Mouse (Mus musculus): ENCODE results near the gene Cldn3. TPM values are rescaled to one million over a fixed set of nuclear protein-coding genes. Genes with fewer than 3 reads are reported as not detected.
A peak's percentile ranks its signal among the peaks of the same experiment; 100 is the strongest.

The Cldn3 gene
- polyA plus RNA-seq, 1 experiment, result 0.67 TPM

- no peaks in the 10 kb centered on the region for H3K27me3 ChIP-seq (ENCODE audit: control insufficient read depth, insufficient read depth, low read length)
- no peaks in the 10 kb centered on the region for H3K4me1 ChIP-seq (ENCODE audit: control insufficient read depth, insufficient read depth, low read length)
- H3K27ac ChIP-seq (ENCODE audit: insufficient read depth, low read length), result no peak overlapping the region
- DNase-seq, result no peak
- TF ChIP-seq POLR2A (IDR thresholded peaks at IDR 0.05; ENCODE audit: borderline replicate concordance, insufficient read depth, low read length), result no peak
- no peak for TF ChIP-seq CTCF (IDR thresholded peaks at IDR 0.05; ENCODE audit: borderline replicate concordance, insufficient read depth, low read depth, low read length)
- 83% methylated on average over 4 of the region's 4 CpGs for WGBS
- H3K4me3 ChIP-seq (replicated peaks; ENCODE audit: insufficient read depth, low read depth, low read length), result no peak overlapping the region
These were observed 8.2 kb upstream of the Cldn3 start for GRCm38 (mm10) chr5:134977837-134978236.

GRCm38 (mm10) chr5:134981149-134981548 lies 4.9 kb upstream of the Cldn3 start:
- Histone ChIP-seq H3K4me1 (ENCODE audit: control insufficient read depth, insufficient read depth, low read length) (no peaks in the 10 kb centered on the region), H3K4me3 (replicated peaks; ENCODE audit: insufficient read depth, low read depth, low read length) (no peak overlapping the region), H3K27me3 (ENCODE audit: control insufficient read depth, insufficient read depth, low read length) (no peaks in the 10 kb centered on the region; the same call in 1 of the 2 replicates), H3K27ac (ENCODE audit: insufficient read depth, low read length) (no peak overlapping the region)
- TF ChIP-seq CTCF (IDR thresholded peaks at IDR 0.05; ENCODE audit: borderline replicate concordance, insufficient read depth, low read depth, low read length) (no peak), POLR2A (IDR thresholded peaks at IDR 0.05; ENCODE audit: borderline replicate concordance, insufficient read depth, low read length) (no peak)
- WGBS, result 72% methylated on average over 10 of the region's 10 CpGs
- no peak for DNase-seq

- no peaks in the 10 kb centered on the region for H3K4me1 ChIP-seq (ENCODE audit: control insufficient read depth, insufficient read depth, low read length)
- H3K27me3 ChIP-seq (ENCODE audit: control insufficient read depth, insufficient read depth, low read length), result no peaks in the 10 kb centered on the region; the same call in 1 of the 2 replicates
- H3K4me3 ChIP-seq (replicated peaks; ENCODE audit: insufficient read depth, low read depth, low read length), result no peak overlapping the region
- TF ChIP-seq POLR2A (IDR thresholded peaks at IDR 0.05; ENCODE audit: borderline replicate concordance, insufficient read depth, low read length), result no peak
- no peak for TF ChIP-seq CTCF (IDR thresholded peaks at IDR 0.05; ENCODE audit: borderline replicate concordance, insufficient read depth, low read depth, low read length)
- no peak overlapping the region for H3K27ac ChIP-seq (ENCODE audit: insufficient read depth, low read length)
- WGBS, result 100% methylated on average over 1 of the region's 1 CpGs
- DNase-seq, result no peak
These were observed 2.9 kb upstream of the Cldn3 start for GRCm38 (mm10) chr5:134983111-134983510.

- no peak for TF ChIP-seq CTCF (IDR thresholded peaks at IDR 0.05; ENCODE audit: borderline replicate concordance, insufficient read depth, low read depth, low read length)
- no peak for TF ChIP-seq POLR2A (IDR thresholded peaks at IDR 0.05; ENCODE audit: borderline replicate concordance, insufficient read depth, low read length)
- Histone ChIP-seq H3K4me1 (ENCODE audit: control insufficient read depth, insufficient read depth, low read length) (no peaks in the 10 kb centered on the region), H3K27me3 (ENCODE audit: control insufficient read depth, insufficient read depth, low read length) (no peaks in the 10 kb centered on the region; the same call in 1 of the 2 replicates), H3K4me3 (replicated peaks; ENCODE audit: insufficient read depth, low read depth, low read length) (no peak overlapping the region), H3K27ac (ENCODE audit: insufficient read depth, low read length) (no peak overlapping the region)
- WGBS, result 33% methylated on average over 3 of the region's 3 CpGs
- DNase-seq, result no peak
These were observed 2.2 kb upstream of the Cldn3 start for GRCm38 (mm10) chr5:134983771-134984170.

DNA sequence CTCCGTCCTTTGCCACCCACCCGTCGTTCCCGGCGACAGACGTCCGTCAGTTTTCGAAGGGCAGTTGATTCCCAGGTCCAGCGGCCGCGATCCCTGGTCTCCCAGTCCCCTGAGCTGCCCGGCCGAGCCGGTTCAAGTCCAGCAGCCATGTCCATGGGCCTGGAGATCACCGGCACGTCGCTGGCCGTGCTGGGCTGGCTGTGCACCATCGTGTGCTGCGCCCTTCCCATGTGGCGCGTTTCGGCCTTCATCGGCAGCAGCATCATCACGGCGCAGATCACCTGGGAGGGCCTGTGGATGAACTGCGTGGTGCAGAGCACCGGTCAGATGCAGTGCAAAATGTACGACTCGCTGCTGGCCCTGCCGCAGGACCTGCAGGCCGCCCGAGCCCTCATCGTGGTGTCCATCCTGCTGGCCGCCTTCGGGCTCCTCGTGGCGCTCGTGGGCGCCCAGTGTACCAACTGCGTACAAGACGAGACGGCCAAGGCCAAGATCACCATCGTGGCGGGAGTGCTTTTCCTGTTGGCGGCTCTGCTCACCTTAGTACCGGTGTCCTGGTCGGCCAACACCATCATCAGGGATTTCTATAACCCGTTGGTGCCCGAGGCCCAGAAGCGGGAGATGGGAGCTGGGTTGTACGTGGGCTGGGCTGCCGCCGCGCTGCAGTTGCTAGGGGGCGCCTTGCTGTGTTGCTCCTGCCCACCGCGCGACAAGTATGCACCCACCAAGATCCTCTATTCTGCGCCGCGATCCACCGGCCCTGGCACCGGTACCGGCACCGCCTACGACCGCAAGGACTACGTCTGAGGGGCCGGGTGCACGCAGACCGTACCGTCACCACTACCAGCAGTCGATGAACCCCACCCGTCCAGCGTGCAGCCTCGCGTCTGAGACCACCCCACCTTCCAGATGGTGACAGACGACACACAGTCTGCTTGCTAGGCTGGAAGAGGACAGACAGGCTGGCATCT lies 569 bp downstream of the Cldn3 start:
- no peak overlapping the region for H3K4me3 ChIP-seq (replicated peaks; ENCODE audit: insufficient read depth, low read depth, low read length)
- H3K27ac ChIP-seq (ENCODE audit: insufficient read depth, low read length), result no peak overlapping the region
- no peak for TF ChIP-seq POLR2A (IDR thresholded peaks at IDR 0.05; ENCODE audit: borderline replicate concordance, insufficient read depth, low read length)
- no peak for TF ChIP-seq CTCF (IDR thresholded peaks at IDR 0.05; ENCODE audit: borderline replicate concordance, insufficient read depth, low read depth, low read length)
- WGBS, result 4% methylated on average over 79 of the region's 79 CpGs
- DNase-seq, result peak in 1 of 2 experiments; percentile 14
- H3K27me3 ChIP-seq (ENCODE audit: control insufficient read depth, insufficient read depth, low read length), result no peaks in the 10 kb centered on the region; the same call in 1 of the 2 replicates
- no peaks in the 10 kb centered on the region for H3K4me1 ChIP-seq (ENCODE audit: control insufficient read depth, insufficient read depth, low read length)

- DNase-seq, result no peak
- H3K4me3 ChIP-seq (replicated peaks; ENCODE audit: insufficient read depth, low read depth, low read length), result no peak overlapping the region
- 79% methylated on average over 11 of the region's 11 CpGs for WGBS
- no peaks in the 10 kb centered on the region; the same call in 1 of the 2 replicates for H3K27me3 ChIP-seq (ENCODE audit: control insufficient read depth, insufficient read depth, low read length)
- no peak for TF ChIP-seq CTCF (IDR thresholded peaks at IDR 0.05; ENCODE audit: borderline replicate concordance, insufficient read depth, low read depth, low read length)
- no peak for TF ChIP-seq POLR2A (IDR thresholded peaks at IDR 0.05; ENCODE audit: borderline replicate concordance, insufficient read depth, low read length)
- H3K27ac ChIP-seq (ENCODE audit: insufficient read depth, low read length), result no peak overlapping the region
- no peaks in the 10 kb centered on the region for H3K4me1 ChIP-seq (ENCODE audit: control insufficient read depth, insufficient read depth, low read length)
These were observed 3.2 kb downstream of the Cldn3 start for GRCm38 (mm10) chr5:134989166-134989565.

DNA sequence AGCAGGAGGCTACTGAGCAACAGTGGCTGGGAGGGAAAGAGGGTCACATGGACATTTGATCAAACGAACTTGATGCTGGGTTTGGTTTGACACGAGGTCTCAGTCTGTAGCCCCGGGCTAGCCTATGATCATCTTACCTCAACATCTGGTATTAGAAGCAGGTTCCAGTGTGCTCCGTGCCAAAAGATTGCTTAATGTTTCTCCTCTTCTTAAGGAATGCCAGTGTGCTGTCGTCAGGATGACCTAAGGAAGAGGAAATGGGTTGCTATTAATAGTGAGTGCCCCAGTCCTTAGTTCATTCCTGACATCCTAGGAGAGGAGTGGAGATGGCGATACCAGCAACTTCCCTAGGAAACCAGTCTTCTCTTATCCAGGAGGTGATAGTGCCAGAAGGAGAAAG lies 3.7 kb downstream of the Cldn3 start:
- Histone ChIP-seq H3K4me1 (ENCODE audit: control insufficient read depth, insufficient read depth, low read length) (no peaks in the 10 kb centered on the region), H3K27ac (ENCODE audit: insufficient read depth, low read length) (no peak overlapping the region), H3K27me3 (ENCODE audit: control insufficient read depth, insufficient read depth, low read length) (no peaks in the 10 kb centered on the region; the same call in 1 of the 2 replicates), H3K4me3 (replicated peaks; ENCODE audit: insufficient read depth, low read depth, low read length) (no peak overlapping the region)
- no peak for DNase-seq
- 76% methylated on average over 6 of the region's 6 CpGs for WGBS
- TF ChIP-seq POLR2A (IDR thresholded peaks at IDR 0.05; ENCODE audit: borderline replicate concordance, insufficient read depth, low read length) (no peak), CTCF (IDR thresholded peaks at IDR 0.05; ENCODE audit: borderline replicate concordance, insufficient read depth, low read depth, low read length) (no peak)

GRCm38 (mm10) chr5:134992566-134992965 lies 6.6 kb downstream of the Cldn3 start:
- H3K27ac ChIP-seq (ENCODE audit: insufficient read depth, low read length), result no peak overlapping the region
- no peak for TF ChIP-seq CTCF (IDR thresholded peaks at IDR 0.05; ENCODE audit: borderline replicate concordance, insufficient read depth, low read depth, low read length)
- no peak for TF ChIP-seq POLR2A (IDR thresholded peaks at IDR 0.05; ENCODE audit: borderline replicate concordance, insufficient read depth, low read length)
- WGBS, result 68% methylated on average over 5 of the region's 5 CpGs

More at GRCm38 (mm10) chr5:134992566-134992965, 6.6 kb downstream of the Cldn3 start:
- no peak for DNase-seq
- H3K4me1 ChIP-seq (ENCODE audit: control insufficient read depth, insufficient read depth, low read length), result no peaks in the 10 kb centered on the region
- no peaks in the 10 kb centered on the region for H3K27me3 ChIP-seq (ENCODE audit: control insufficient read depth, insufficient read depth, low read length)
- H3K4me3 ChIP-seq (replicated peaks; ENCODE audit: insufficient read depth, low read depth, low read length), result no peak overlapping the region
